Mouse (Mus musculus) midbrain, embryonic 16.5 days (tissue): Measurements from ENCODE around the gene Unc13c. TPM values are rescaled to one million over a fixed set of nuclear protein-coding genes. Genes with fewer than 3 reads are reported as not detected.

Source experiments
- ATAC-seq: fragments of 200-750 bp; cut with Nextera tagmentation; 2 replicates; pipeline ENCODE4 v1.8.0; 2017; ENCODE audit warnings: moderate TSS enrichment
- H3K27ac ChIP-seq: fragments of 300-500 bp; sonication (generic); 2 replicates; pipeline ENCODE4 v1.5.1; 2014; ENCODE audit warnings: mild to moderate bottlenecking, low read length, mixed read lengths
- H3K27me3 ChIP-seq: fragments of 300-500 bp; sonication (generic); 2 replicates; pipeline ENCODE4 v1.6.1; 2014; ENCODE audit warnings: low read depth, low read length, mixed read lengths; ENCODE audit not compliant: control insufficient read depth, insufficient read depth
- H3K36me3 ChIP-seq: fragments of 300-500 bp; sonication (generic); 2 replicates; pipeline ENCODE4 v1.6.1; 2014; ENCODE audit warnings: mild to moderate bottlenecking, low read length, moderate library complexity, mixed read lengths; ENCODE audit not compliant: control insufficient read depth, insufficient read depth
- H3K4me1 ChIP-seq: fragments of 300-500 bp; sonication (generic); 2 replicates; pipeline ENCODE4 v1.6.1; 2014; ENCODE audit warnings: mild to moderate bottlenecking, low read length, mixed read lengths; ENCODE audit not compliant: control insufficient read depth, insufficient read depth
- H3K4me2 ChIP-seq: fragments of 300-500 bp; sonication (generic); 2 replicates; pipeline ENCODE4 v1.6.1; 2014; ENCODE audit warnings: mild to moderate bottlenecking, low read length, mixed read lengths
- H3K4me3 ChIP-seq: fragments of 300-500 bp; sonication (generic); 2 replicates; pipeline ENCODE4 v1.5.1; 2014; ENCODE audit warnings: low read depth, mild to moderate bottlenecking, low read length, moderate library complexity, mixed read lengths
- H3K9ac ChIP-seq: fragments of 300-500 bp; sonication (generic); 2 replicates; pipeline ENCODE4 v1.6.1; 2014; ENCODE audit warnings: low read depth, low read length, mixed read lengths
- H3K9me3 ChIP-seq: fragments of 300-500 bp; sonication (generic); replicated peaks from 2 replicates; pipeline ENCODE4 v1.6.1; 2014; ENCODE audit warnings: mild to moderate bottlenecking, low read length, mixed read lengths; ENCODE audit not compliant: control insufficient read depth, poor library complexity, severe bottlenecking
- WGBS: fragments of 180-500 bp; shearing (Covaris S2); extraction: QIAGEN DNeasy Blood & Tissue Kit; methylation state at CpG from one replicate; pipeline ENCODE4 v1.1.7; 2014; 5-methylcytosine and 5-hydroxymethylcytosine counted together
- polyA plus RNA-seq: library from polyadenylated mRNA; unstranded; fragments of >200 nt; fragmentation: Nextera tagmentation; extraction: Ambion mirVana; gene quantifications from 2 replicates; pipeline ENCODE4 v1.2.1, GENCODE M21; 2015

Unc13c gene
- polyA plus RNA-seq, 1 experiment from 2014 or later, result 5.7 TPM

DNA sequence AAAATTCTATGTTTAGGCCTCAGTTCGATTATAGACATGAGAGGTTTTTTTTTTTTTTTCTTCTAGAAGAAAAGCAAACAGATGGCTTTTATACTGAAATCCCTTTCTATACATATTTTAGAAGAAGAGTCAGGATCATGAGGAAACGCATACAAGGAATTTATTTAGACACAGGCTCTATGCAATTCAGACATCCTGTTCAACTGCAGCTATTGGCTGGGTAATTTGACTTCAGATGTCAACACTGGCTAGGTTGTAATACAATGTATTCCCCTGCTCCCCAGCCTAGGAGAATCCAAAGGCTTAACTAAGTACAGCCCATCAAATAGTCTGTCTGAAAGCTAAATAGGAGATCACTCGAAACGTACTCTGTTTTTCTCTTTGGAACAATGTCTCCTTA, 355.9 kb downstream of the Unc13c start:
- Histone ChIP-seq H3K9me3 (no peaks in the 10 kb centered on the region), H3K27ac (no peak overlapping the region)
- WGBS, result 80% methylated on average over 4 of the region's 4 CpGs

DNA sequence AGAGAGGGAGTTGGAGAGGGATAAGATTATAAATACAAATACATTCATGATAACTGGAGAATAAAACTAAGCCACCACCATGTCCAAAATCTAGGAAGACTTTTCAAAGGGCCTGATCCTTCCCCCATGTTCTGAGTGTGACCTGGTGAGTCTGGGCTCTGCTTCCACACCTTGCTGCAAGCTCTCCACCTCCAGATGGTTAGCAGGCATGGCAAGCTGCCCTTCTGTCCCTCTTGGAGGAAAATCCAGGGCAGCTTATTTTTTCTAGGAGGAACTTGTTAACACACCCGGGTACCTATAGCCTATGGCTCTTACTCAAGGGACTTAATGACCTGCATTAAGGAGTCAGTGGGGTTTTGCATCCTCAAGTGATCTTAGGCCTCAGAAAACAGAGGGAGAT, 364.8 kb downstream of the Unc13c start:
- ATAC-seq, result no peak
- H3K27ac ChIP-seq, result no peak overlapping the region
- no peaks in the 10 kb centered on the region for H3K9me3 ChIP-seq
- H3K27me3 ChIP-seq, result no peaks in the 10 kb centered on the region
- WGBS, result 85% methylated on average over 1 of the region's 1 CpGs
- no peaks in the 10 kb centered on the region for H3K4me1 ChIP-seq
- no peak overlapping the region for H3K9ac ChIP-seq
- H3K4me2 ChIP-seq, result no peak overlapping the region
- H3K4me3 ChIP-seq, result no peak overlapping the region
- no peaks in the 10 kb centered on the region for H3K36me3 ChIP-seq

More for the DNA sequence above, 355.9 kb downstream of the Unc13c start:
- H3K4me2 ChIP-seq, result no peak overlapping the region
- no peak overlapping the region for H3K4me3 ChIP-seq
- H3K27me3 ChIP-seq, result no peaks in the 10 kb centered on the region
- no peak overlapping the region for H3K9ac ChIP-seq
- no peaks in the 10 kb centered on the region for H3K4me1 ChIP-seq
- no peaks in the 10 kb centered on the region for H3K36me3 ChIP-seq
- ATAC-seq, result no peak

DNA sequence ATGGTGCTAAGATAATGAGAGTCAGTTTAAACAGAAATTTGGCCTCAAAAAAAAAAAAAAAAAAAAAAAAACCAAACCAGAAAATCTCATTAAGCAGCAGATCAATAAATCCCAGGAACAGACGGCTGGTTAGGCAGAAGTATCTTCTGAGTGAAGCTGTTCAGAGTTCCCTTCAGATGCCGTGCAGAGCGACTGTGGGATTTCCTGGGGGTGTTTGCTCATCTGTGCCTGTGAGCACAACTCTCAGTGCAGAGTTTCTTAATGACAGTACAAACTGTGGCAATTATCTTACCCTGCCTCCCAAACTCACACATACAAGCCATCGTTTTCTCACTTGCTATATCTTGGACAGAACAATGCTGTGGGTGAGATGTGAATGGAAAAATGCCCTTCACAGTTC, 403.2 kb downstream of the Unc13c start:
- WGBS, result 42% methylated on average over 4 of the region's 4 CpGs
- Histone ChIP-seq H3K27me3 (no peaks in the 10 kb centered on the region), H3K27ac (no peak overlapping the region), H3K9me3 (peaks cover 4% of the 10 kb centered on the region), H3K36me3 (no peaks in the 10 kb centered on the region), H3K9ac (no peak overlapping the region), H3K4me3 (no peak overlapping the region), H3K4me1 (peaks cover 4% of the 10 kb centered on the region), H3K4me2 (no peak overlapping the region)
- no peak for ATAC-seq

DNA sequence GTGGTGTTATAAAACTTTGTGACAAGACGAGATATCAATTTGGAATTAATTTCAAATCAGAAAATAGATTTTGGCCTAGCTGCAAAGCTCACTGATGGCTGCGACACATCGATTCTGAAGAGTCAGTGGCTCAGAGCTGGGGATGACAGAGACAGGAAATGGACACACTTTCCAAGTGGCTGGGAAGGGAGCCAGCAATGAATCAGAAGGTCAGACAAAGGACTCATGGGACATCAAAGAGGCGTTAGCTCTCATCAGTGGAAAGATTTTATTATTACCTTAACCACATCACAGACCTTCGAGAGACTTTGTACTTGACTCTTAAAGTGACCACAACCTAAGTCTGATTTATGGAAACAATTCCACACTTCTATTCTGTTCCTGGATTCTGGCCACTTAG, 408.7 kb downstream of the Unc13c start:
- Histone ChIP-seq H3K9me3 (no peaks in the 10 kb centered on the region), H3K27ac (no peak overlapping the region), H3K36me3 (no peaks in the 10 kb centered on the region), H3K4me1 (peaks cover 4% of the 10 kb centered on the region), H3K4me2 (no peak overlapping the region), H3K9ac (no peak overlapping the region), H3K27me3 (no peaks in the 10 kb centered on the region), H3K4me3 (no peak overlapping the region)
- ATAC-seq, result no peak
- WGBS, result 68% methylated on average over 5 of the region's 5 CpGs

DNA sequence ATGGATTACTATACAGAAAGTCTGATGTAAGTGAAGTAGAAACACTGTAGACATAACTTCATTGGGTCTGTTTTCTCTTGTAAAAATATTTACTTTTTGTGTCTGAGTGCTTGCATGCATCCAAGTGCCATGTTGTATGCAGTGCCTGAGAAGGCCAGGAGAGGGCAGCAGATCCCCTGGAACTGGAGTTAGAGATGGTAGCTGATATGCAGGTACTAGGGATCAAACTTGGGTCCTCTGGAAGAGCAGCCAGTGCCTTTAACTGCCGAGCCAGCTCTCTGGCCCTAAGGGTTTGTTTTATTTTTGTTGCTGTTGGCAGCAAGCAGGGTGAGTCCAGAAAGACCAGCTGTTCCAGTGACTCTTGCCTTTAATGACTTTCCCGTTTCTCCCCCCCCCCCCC, 411.0 kb downstream of the Unc13c start:
- no peak for ATAC-seq
- H3K4me2 ChIP-seq, result no peak overlapping the region
- H3K27me3 ChIP-seq, result no peaks in the 10 kb centered on the region
- no peak overlapping the region for H3K9ac ChIP-seq
- peaks cover under 1% of the 10 kb centered on the region for H3K4me1 ChIP-seq
- H3K4me3 ChIP-seq, result no peak overlapping the region
- H3K27ac ChIP-seq, result no peak overlapping the region
- 69% methylated on average over 2 of the region's 2 CpGs for WGBS
- no peaks in the 10 kb centered on the region for H3K36me3 ChIP-seq
- no peaks in the 10 kb centered on the region for H3K9me3 ChIP-seq

DNA sequence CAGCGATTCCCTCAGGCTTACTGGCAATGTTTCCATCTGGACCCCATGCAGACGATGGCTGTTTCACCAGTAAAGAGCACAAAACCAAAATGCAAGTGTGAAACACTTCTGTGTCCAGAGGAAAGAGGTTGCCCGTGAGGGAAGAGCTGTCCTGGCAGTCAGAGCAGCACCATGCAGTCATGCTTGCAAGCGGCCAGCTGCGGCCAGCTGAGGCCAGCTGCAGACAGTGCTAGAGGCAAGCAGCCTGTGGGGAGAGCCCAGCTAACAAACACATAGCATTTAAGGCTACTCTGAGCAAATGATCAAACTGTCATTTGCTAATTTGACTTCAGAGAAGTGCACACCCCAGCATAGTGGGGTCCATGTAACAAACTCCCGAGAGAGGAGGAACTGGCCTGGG, 413.4 kb downstream of the Unc13c start:
- H3K4me1 ChIP-seq, result no peaks in the 10 kb centered on the region
- H3K9me3 ChIP-seq, result no peaks in the 10 kb centered on the region
- H3K9ac ChIP-seq, result no peak overlapping the region
- H3K36me3 ChIP-seq, result no peaks in the 10 kb centered on the region
- no peak overlapping the region for H3K27ac ChIP-seq
- no peak for ATAC-seq
- H3K27me3 ChIP-seq, result no peaks in the 10 kb centered on the region
- WGBS, result 84% methylated on average over 6 of the region's 6 CpGs
- H3K4me3 ChIP-seq, result no peak overlapping the region
- no peak overlapping the region for H3K4me2 ChIP-seq

DNA sequence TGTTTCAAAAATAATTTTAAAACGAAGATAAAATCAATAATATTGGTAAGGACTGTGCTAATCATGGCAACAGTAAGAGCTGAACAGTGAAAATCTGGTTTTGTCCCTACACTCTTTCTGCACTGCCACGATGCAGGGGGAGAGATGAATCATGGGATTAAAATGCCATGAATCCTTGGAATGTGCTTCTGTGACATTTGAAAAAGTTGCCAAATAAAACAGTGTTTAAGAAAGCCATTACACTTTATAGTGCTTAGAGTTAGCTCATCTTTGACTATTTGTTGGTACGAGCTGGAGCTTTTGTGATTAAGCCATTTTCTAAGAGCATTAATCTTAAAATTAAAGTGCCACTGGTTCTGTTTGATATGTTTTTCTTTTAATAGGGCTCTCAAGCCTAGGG, 496.2 kb downstream of the Unc13c start:
- H3K4me3 ChIP-seq, result no peak overlapping the region
- no peaks in the 10 kb centered on the region for H3K36me3 ChIP-seq
- no peak overlapping the region for H3K4me2 ChIP-seq
- no peak overlapping the region for H3K9ac ChIP-seq
- 60% methylated on average over 3 of the region's 3 CpGs for WGBS
- no peaks in the 10 kb centered on the region for H3K27me3 ChIP-seq
- H3K27ac ChIP-seq, result no peak overlapping the region
- H3K9me3 ChIP-seq, result no peaks in the 10 kb centered on the region
- no peak for ATAC-seq
- no peaks in the 10 kb centered on the region for H3K4me1 ChIP-seq

DNA sequence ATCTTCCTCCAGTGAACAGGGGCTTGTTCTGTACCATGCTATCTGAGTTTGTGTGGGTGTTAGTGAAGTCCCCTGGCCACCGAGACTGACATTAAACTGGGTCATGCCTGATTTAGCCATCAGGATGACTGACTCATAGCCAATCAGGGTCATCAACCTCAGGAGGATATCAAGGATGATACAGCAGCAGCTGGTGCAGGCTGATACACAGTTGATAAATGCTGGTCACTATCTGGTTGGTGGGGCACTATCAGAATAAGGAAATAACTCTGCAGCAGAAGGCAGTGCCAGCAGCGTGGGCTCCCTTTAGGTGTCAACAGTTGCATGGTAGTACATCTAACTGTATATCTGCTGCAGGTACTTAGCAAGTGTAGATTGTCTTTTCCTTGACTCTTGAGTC, 506.7 kb downstream of the Unc13c start:
- no peaks in the 10 kb centered on the region for H3K36me3 ChIP-seq
- WGBS, result 91% methylated on average over 2 of the region's 2 CpGs
- H3K9ac ChIP-seq, result no peak overlapping the region
- ATAC-seq, result no peak
- H3K9me3 ChIP-seq, result no peaks in the 10 kb centered on the region
- H3K27ac ChIP-seq, result no peak overlapping the region
- no peaks in the 10 kb centered on the region for H3K4me1 ChIP-seq
- H3K4me2 ChIP-seq, result no peak overlapping the region
- H3K4me3 ChIP-seq, result no peak overlapping the region
- no peaks in the 10 kb centered on the region for H3K27me3 ChIP-seq

DNA sequence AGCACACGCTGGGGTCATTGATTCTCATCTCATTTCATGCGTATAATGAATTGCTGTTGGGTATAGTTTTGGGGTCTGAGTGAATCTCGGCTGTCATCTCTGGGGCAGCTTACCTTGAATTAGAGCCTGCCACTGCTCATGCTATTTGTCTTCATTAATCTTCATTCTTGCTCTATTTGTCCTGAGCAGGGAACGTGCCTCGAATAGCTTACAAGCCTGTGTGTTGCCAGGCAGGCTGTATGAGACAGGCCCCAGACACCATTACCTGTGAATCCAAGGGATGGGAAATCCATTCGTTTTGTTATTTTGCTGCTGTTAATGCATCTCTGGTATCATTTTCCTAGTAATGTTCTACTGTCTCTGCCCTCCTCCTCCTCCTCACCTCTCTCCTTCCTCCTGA, 518.8 kb downstream of the Unc13c start:
- ATAC-seq, result no peak
- Histone ChIP-seq H3K4me1 (no peaks in the 10 kb centered on the region), H3K27me3 (no peaks in the 10 kb centered on the region), H3K36me3 (no peaks in the 10 kb centered on the region), H3K9ac (no peak overlapping the region), H3K27ac (no peak overlapping the region), H3K4me2 (no peak overlapping the region), H3K4me3 (no peak overlapping the region), H3K9me3 (no peaks in the 10 kb centered on the region)
- WGBS, result 46% methylated on average over 6 of the region's 6 CpGs

DNA sequence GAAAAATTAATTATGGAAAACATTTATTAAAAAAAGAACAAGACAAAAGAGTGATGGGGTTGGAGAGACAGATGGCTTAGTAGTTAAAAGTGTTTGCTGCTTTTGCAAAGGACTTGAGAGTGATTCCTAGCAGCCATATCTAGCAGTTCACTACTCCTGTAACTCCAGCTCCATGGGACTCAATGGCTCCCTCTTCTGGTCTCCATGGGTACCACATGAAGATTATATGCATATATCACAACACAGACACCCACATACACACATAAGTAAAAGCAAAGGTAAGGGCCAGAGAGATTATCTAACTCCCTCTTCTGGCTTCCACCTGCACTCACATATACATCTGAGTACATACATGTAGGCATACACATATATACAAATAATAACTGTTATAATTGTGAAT, 519.5 kb downstream of the Unc13c start:
- Histone ChIP-seq H3K27me3 (no peaks in the 10 kb centered on the region), H3K4me1 (no peaks in the 10 kb centered on the region), H3K4me3 (no peak overlapping the region), H3K4me2 (no peak overlapping the region), H3K27ac (no peak overlapping the region), H3K9ac (no peak overlapping the region), H3K36me3 (no peaks in the 10 kb centered on the region), H3K9me3 (no peaks in the 10 kb centered on the region)
- ATAC-seq, result no peak
